Mouse (Mus musculus) liver, adult 2 months (tissue): ENCODE measurements around the gene Csf3. TPM values are rescaled to one million over a fixed set of nuclear protein-coding genes. Genes with fewer than 3 reads are reported as not detected.

Source experiments
- DNase-seq: peaks from one replicate; pipeline ENCODE4 v3.0.0-alpha.2; 2011; ENCODE audit warnings: low read depth, low spot score; ENCODE audit errors: extremely low read depth
- H3K27ac ChIP-seq: fragments of 200-500 bp; replicated peaks from 2 replicates; pipeline ENCODE4 v1.5.1; 2012; ENCODE audit warnings: low read depth, mild to moderate bottlenecking, control low read depth, inconsistent platforms, low read length; ENCODE audit not compliant: insufficient read depth
- H3K27me3 ChIP-seq: fragments of 200-500 bp; 2 replicates; pipeline ENCODE4 v1.6.1; 2012; ENCODE audit warnings: mild to moderate bottlenecking, moderate library complexity, low read length, inconsistent platforms; ENCODE audit not compliant: control insufficient read depth, insufficient read depth
- H3K36me3 ChIP-seq: fragments of 200-500 bp; 2 replicates; pipeline ENCODE4 v1.6.1; 2012; ENCODE audit warnings: low read length, inconsistent platforms; ENCODE audit not compliant: control insufficient read depth, insufficient read depth
- H3K4me1 ChIP-seq: fragments of 200-500 bp; 2 replicates; pipeline ENCODE4 v1.6.1; 2011; ENCODE audit warnings: low read length; ENCODE audit not compliant: control insufficient read depth, insufficient read depth
- H3K4me3 ChIP-seq: fragments of 200-500 bp; 2 replicates; pipeline ENCODE4 v1.5.1; 2011; ENCODE audit warnings: low read depth, mild to moderate bottlenecking, control low read depth, low read length, moderate library complexity; ENCODE audit not compliant: insufficient read depth
- H3K79me2 ChIP-seq: fragments of 200-500 bp; 2 replicates; pipeline ENCODE4 v1.6.1; 2012; ENCODE audit warnings: inconsistent platforms, mild to moderate bottlenecking, low read length, moderate library complexity; ENCODE audit not compliant: control insufficient read depth, insufficient read depth
- H3K9ac ChIP-seq: fragments of 200-500 bp; 2 replicates; pipeline ENCODE4 v1.6.1; 2012; ENCODE audit warnings: low read depth, mild to moderate bottlenecking, control low read depth, inconsistent platforms, low read length
- CTCF ChIP-seq: fragments of 200-500 bp; IDR thresholded peaks from 2 replicates; pipeline ENCODE4 v1.5.1; 2011; ENCODE audit warnings: low read depth, low read length, control low read depth
- POLR2A ChIP-seq: fragments of 200-500 bp; IDR thresholded peaks from 2 replicates; pipeline ENCODE4 v1.6.1; 2011; ENCODE audit warnings: low read length, control low read depth; ENCODE audit not compliant: insufficient read depth; ENCODE audit errors: extremely low read depth
- WGBS: fragments of 180-500 bp; shearing (Covaris S2); methylation state at CpG from one replicate; pipeline ENCODE4 v1.1.7; 2018; 5-methylcytosine and 5-hydroxymethylcytosine counted together
- polyA plus RNA-seq: library from polyadenylated mRNA; depleted of rRNA; stranded (reverse); fragments of >200 nt; gene quantifications from 2 replicates; pipeline ENCODE4 v1.2.3, GENCODE M21; 2012
- total RNA-seq: library from RNA; depleted of rRNA; stranded (reverse); fragments of >200 nt; gene quantifications from 2 replicates; pipeline ENCODE4 v1.2.3, GENCODE M21; 2014

The Csf3 gene
- total and polyA plus RNA-seq, 2 experiments = 0.07 TPM; not detected in 1

GRCm38 (mm10) chr11:98743655-98744345 is 42.7 kb downstream of the Csf3 start:
- no peak overlapping the region for H3K9ac ChIP-seq
- DNase-seq = no peak
- no peaks in the 10 kb centered on the region for H3K27me3 ChIP-seq
- no peak overlapping the region for H3K4me3 ChIP-seq
- no peaks in the 10 kb centered on the region for H3K36me3 ChIP-seq
- peaks cover 26% of the 10 kb centered on the region for H3K4me1 ChIP-seq
- H3K27ac ChIP-seq = no peak overlapping the region
- WGBS = 36% methylated on average over 9 of the region's 9 CpGs
- peaks cover 25% of the 10 kb centered on the region; the same call in 1 of the 2 replicates for H3K79me2 ChIP-seq
- no peak for TF ChIP-seq POLR2A
- TF ChIP-seq CTCF = no peak

- Histone ChIP-seq H3K79me2 (peaks cover 29% of the 10 kb centered on the region; the same call in 1 of the 2 replicates), H3K27me3 (no peaks in the 10 kb centered on the region), H3K9ac (no peak overlapping the region), H3K4me3 (no peak overlapping the region), H3K4me1 (peaks cover 26% of the 10 kb centered on the region), H3K27ac (no peak overlapping the region), H3K36me3 (no peaks in the 10 kb centered on the region)
- DNase-seq = no peak
- TF ChIP-seq CTCF = no peak
- no peak for TF ChIP-seq POLR2A
- 78% methylated on average over 7 of the region's 7 CpGs for WGBS
Measured at GRCm38 (mm10) chr11:98744456-98745019, 43.5 kb downstream of the Csf3 start.

- DNase-seq = no peak
- Histone ChIP-seq H3K4me1 (peaks cover 29% of the 10 kb centered on the region), H3K36me3 (no peaks in the 10 kb centered on the region), H3K27me3 (no peaks in the 10 kb centered on the region), H3K27ac (no peak overlapping the region), H3K79me2 (peaks cover 32% of the 10 kb centered on the region; the same call in 1 of the 2 replicates), H3K4me3 (no peak overlapping the region), H3K9ac (no peak overlapping the region)
- WGBS = 80% methylated on average over 12 of the region's 12 CpGs
- TF ChIP-seq POLR2A (no peak), CTCF (no peak)
Measured at GRCm38 (mm10) chr11:98745932-98746853, 45.1 kb downstream of the Csf3 start.

GRCm38 (mm10) chr11:98746855-98747693 is 46.0 kb downstream of the Csf3 start:
- no peaks in the 10 kb centered on the region for H3K36me3 ChIP-seq
- peak; percentile 61 for DNase-seq
- peak overlapping the region; percentile 0; the same call in 1 of the 2 replicates for H3K27ac ChIP-seq
- H3K27me3 ChIP-seq = no peaks in the 10 kb centered on the region
- TF ChIP-seq CTCF (no peak), POLR2A (no peak)
- WGBS = 17% methylated on average over 19 of the region's 19 CpGs
- H3K9ac ChIP-seq = peak overlapping the region; percentile 50
- peaks cover 28% of the 10 kb centered on the region for H3K4me1 ChIP-seq
- H3K79me2 ChIP-seq = peaks cover 32% of the 10 kb centered on the region; the same call in 1 of the 2 replicates
- H3K4me3 ChIP-seq = peak overlapping the region; percentile 0; the same call in 1 of the 2 replicates
